Mouse (Mus musculus) ES-E14 (cell line): ENCODE results near the gene Sh3bp4.
A peak's percentile ranks its signal among the peaks of the same experiment; 100 is the strongest.

Experiments
- CHD2 ChIP-seq: IDR thresholded peaks from 2 replicates; pipeline ENCODE4 v1.6.1; 2014; ENCODE audit warnings: mild to moderate bottlenecking, low read depth, low read length, inconsistent platforms
- HCFC1 ChIP-seq: IDR thresholded peaks from 2 replicates; pipeline ENCODE4 v1.6.1; 2012; ENCODE audit warnings: low read length, inconsistent platforms, borderline replicate concordance; ENCODE audit not compliant: insufficient read depth
- MAFK ChIP-seq: IDR thresholded peaks from 2 replicates; pipeline ENCODE4 v1.6.1; 2014; ENCODE audit warnings: mild to moderate bottlenecking, low read depth, low read length, inconsistent platforms; ENCODE audit not compliant: insufficient read depth
- ZNF384 ChIP-seq: IDR thresholded peaks from 2 replicates; pipeline ENCODE4 v1.6.1; 2012; ENCODE audit warnings: low read depth, low read length, inconsistent platforms

DNA sequence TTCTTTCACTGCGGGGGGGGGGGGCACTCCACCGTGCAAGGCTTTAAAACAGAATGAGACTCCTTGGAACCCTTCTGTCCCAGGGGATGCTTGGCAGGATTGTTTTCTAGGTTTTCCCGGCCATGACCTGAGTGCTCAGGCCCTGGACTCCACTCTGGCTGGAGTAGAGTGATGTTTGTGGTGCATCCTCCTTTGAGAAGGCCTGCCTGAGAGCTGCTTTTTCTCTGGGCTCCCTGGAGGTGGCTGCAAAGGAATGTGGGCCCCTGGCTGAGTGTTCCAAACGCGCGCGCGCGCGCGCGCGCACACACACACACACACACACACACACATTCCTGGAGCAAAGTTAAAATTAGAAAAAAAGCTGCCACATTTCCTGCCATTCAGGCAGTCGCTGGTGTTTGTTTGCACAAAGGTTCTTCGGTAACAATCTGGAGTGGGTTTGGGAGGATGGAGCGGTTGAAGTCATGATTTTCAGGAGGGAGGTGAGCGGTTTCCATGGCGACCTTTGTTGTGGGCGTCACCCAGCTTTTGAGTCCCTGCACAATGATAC is 22.3 kb downstream of the Sh3bp4 start:
- TF ChIP-seq CHD2 (no peak; the same call in 1 of the 2 replicates), HCFC1 (no peak), ZNF384 (0 out of 2 replicates have a peak, but pooled peaks have one; percentile 15), MAFK (no peak)
